Mouse (Mus musculus) cerebellum, postnatal 10 days (tissue): ENCODE results near the gene Uqcc1.
"Not testable (repeated sequence)": the region's sequence is repeated elsewhere in the genome, so short reads cannot be mapped to it uniquely, and the experiment has no call there.

Source experiments
- DNase-seq, 2 experiments: peaks; one replicate each; pipeline ENCODE4 v3.0.0; 2021; ENCODE audit warnings: mixed read lengths in 2 of 2

Gene Uqcc1

DNA sequence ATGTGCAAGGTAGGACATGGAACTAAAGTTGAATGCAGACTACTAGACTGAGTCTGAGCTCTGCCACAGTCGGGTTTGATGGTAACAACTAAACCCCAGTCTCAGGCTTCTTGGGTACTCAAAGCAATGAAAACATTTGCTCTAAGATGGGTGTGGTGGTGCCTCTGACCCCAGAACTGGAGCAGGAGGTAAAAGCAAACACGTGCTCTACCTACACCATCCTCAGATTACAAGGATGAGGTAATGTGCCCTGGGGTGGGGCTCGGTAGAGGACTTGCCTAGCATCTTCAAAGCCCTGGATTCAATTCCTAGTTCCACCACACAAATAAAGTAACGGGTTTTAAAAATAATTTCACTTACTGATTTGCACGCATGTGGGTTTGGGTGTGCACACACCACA, 77.6 kb downstream of the Uqcc1 start:
- no peak for DNase-seq

DNA sequence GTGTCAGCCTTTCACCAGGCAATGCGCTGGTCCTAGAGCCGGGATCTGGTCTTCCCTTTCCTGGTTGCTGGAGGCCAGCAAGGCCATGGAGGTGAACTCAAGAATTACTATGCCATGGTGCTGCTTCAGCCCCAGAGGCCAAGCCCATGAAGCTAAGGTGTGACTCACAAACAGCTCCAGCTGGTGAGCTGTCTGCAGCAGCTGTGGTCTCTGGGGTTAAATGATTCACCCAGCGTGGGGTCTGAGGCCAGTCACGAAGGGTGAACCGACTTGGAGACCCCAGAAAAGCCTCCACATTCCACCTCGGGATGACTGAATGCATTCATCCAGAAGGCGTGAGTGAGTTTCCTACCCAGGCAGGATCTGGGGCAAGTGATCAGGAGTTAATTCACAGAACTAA, 80.0 kb downstream of the Uqcc1 start:
- no peak for DNase-seq

GRCm38 (mm10) chr2:155849464-155849863, 80.6 kb downstream of the Uqcc1 start:
- DNase-seq, result no peak

DNA sequence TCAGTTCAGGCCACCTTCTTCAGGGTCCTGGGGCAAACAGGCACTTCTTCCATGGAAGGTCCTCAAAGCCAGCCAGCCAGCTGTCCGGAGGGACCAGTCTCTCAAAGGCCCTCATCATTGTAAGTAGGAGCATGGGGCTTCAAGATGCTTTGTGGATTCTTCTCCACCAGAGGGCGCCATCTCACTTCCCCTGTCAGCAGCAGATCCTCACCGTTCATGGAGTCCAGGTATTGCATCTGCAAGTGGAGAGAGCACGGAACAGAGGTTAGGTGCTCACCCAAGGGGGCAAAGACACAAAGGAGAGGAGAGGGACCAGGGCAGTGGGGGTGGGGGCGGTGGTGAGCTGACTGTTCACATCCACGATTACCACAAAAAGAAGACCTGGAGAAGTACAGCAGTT, 81.8 kb downstream of the Uqcc1 start:
- DNase-seq, result peak; percentile 89 to 93

DNA sequence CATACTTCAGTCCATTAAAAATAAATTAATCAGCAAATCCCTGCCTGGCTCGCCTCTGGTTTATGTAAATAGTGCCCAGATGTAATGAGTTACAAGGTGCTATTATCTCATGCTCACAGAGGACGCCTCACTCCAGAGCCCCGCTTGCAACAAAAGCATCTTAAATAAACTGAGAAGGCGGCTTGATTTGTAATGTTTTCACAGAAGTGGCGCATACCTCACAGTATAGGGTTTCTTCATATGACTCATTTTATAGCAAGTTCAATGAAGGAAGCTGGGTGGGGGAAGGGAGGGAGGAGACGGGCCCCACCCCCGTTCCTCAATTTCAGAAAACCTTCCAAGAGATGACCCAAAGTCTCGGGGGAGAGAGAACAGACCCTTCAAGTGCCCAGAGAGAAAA, 83.2 kb downstream of the Uqcc1 start:
- no peak for DNase-seq

DNA sequence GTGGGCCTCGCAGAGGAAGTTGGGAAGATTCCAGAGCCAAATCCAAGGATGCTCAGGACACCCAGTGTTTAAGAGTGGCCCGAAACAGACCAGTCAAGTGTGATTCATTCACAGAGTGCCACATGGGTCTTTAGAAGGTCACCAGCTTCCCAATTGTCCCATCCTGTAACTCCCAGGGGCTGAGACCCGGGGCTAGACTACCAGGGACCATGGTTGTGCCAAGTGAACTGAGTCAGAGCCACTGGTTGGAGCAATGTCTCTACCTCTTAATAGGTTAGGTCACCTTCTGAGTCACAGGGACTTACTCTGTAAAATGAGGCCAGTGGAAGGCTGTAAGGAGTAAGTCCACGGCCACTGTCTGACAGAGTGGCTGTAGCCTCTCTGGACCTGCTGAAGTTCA, 91.1 kb downstream of the Uqcc1 start:
- no peak for DNase-seq

GRCm38 (mm10) chr2:155837961-155838360, 92.1 kb downstream of the Uqcc1 start:
- no peak for DNase-seq

- DNase-seq, result no peak
Measured at GRCm38 (mm10) chr2:155834732-155835131, 95.4 kb downstream of the Uqcc1 start, which contains the start of gene Fam83c. Gene Fam83c, minus strand, starts transcription at chr2:155834854.

- not testable (repeated sequence) for DNase-seq
Measured at GRCm38 (mm10) chr2:155832087-155832486, 98.0 kb downstream of the Uqcc1 start.

GRCm38 (mm10) chr2:155831302-155831701, 98.8 kb downstream of the Uqcc1 start:
- DNase-seq, result peak in 1 of 2 experiments; percentile 41

- DNase-seq, result no peak
Measured at GRCm38 (mm10) chr2:155830841-155831240, 99.3 kb downstream of the Uqcc1 start.

- DNase-seq, result peak; percentile 91 to 93
Measured at GRCm38 (mm10) chr2:155826630-155827424, 103.3 kb downstream of the Uqcc1 start, which contains the start of gene Eif6. Gene Eif6, minus strand, starts transcription at chr2:155826925.

DNA sequence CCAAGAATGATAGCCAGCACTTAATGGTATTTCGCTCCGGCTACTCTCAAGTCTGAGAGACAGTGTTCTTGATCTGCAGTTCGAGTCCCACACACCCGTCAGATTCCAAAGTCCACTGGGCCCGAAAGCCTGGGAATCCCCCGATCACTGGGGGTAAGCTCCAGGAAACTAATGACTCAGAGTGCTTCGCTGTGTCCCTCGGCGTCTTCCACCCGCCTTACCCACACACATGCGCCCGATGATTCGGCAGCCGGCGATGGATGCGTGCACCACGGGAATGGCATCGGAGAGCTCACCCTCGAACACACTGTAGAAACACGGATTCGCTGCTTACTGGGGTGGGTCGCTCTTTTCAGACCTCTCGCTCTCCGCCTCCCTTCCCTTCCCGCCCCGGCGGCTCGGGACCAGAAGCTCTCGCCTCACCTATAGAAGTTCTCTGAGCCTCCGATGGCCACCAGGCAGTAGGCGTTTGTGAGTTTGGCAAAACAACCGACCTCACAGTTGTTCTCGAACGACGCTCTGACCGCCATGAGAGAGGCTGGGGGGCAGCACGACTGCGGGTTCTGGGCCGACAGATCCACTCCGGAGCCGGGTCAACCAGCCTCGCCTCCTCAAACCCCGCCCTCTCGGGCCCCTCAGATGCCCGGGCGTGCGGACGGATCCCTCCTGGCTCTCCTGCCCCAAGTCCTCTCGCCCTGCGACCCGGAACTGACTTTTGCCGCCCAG, 104.0 kb downstream of the Uqcc1 start:
- DNase-seq, result no peak

DNA sequence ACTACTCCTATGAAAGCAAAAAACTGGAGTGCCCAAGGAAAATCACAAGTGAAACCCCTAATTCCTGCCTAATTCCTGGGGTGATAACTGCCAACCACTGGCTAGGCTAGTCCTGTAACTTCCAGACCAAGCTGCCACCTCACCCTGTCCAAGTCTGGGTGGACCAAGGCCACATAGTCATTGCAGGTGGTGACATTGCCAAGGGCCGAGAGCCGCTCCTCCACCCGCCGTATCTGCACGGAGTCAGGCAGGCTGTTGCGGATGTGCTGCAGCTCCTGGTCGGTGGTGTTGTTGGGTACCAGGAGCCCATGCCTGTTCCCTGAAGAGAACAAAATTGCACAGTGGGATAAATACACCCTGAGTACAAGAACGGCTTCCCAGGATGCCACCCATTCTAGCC, 106.4 kb downstream of the Uqcc1 start:
- no peak for DNase-seq

DNA sequence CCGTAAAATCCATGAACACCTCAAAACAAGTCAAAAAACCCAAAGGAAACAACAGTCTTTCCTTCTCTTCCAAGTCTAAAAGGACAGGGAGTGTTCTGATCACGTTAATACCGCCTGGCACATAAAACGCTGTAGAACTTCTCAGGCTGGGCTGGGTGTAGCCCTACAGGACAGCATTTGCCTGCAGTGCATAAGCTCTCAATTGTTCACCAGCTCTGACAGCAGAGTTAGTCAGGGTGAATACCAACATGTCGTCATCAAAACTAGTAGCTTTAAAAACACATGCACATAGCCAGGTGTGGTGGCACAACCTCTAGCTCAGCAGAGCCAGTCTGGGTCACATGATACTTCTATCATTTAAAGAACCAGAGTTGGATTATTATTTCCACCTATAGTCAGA, 109.3 kb downstream of the Uqcc1 start:
- peak in 1 of 2 experiments; percentile 11 for DNase-seq

- peak; percentile 64 to 68 for DNase-seq
Measured at GRCm38 (mm10) chr2:155819449-155820251, 110.5 kb downstream of the Uqcc1 start.

- DNase-seq, result no peak
Measured at GRCm38 (mm10) chr2:155819392-155819448, 110.9 kb downstream of the Uqcc1 start, which contains the start of gene BC029722. Gene BC029722, minus strand, starts transcription at chr2:155819426.

DNA sequence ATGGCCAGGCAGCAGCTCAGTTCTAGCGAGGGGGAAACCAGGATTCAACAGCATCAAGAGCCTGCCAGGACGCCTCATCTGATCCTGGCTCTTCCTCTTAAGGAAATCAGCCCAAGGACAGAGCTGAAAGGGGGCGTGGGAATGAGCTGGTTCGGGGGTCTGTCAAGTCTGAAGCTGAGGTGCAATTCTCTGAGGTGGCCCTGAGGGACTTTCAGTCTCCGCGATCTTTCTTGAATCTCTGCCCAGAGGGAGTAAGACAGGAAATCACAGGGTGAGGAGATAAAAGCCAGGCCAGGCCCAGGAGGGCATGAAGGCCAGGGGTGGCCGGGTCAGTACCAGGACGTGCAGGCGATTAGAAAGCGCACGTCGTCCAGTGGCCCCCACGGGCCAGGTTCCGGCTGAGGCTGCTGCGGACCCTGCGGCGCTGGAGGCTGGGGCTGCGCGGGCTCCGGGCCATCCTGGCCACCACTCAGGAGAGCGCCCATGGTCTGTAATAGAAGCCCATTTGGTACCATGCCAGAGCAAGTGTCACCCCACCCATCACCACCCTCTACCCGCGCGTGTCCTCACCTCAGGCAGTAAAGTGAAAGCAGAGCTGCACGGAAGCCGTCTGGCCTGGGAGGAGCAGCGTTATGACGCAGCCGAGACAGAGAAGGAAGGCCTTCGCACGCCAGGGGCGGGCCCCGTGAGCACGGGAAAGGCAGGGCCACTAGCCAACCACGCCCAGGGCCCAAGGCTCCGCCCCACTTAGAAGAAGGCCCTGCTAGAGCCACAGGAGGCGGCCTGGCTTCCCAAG, 111.3 kb downstream of the Uqcc1 start:
- DNase-seq, result peak; percentile 91 to 95

GRCm38 (mm10) chr2:155817301-155818245, 112.5 kb downstream of the Uqcc1 start:
- peak; percentile 53 to 64 for DNase-seq

DNA sequence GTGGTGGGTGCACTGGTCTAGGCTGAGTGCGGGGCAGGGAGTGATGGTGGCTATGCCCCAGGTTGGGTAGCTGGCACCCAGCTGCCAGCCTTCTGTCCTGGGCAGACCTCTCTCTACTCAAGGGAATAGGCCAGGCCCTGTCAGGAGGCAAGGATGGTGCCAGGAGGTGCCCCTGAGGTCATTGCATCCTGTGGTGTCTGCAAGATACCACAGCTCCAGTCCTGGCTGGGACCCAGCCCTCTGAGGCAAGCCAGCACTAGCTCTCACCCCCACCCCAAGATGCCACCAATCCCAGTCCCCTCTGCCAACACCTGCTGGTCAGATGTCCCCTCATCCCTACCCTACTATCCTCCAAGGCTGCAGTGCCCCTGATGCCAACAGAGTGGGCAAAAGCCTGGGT, 113.9 kb downstream of the Uqcc1 start:
- DNase-seq, result peak; percentile 77 to 81

- peak; percentile 32 to 44 for DNase-seq
Measured at GRCm38 (mm10) chr2:155814829-155815228, 115.3 kb downstream of the Uqcc1 start.

DNA sequence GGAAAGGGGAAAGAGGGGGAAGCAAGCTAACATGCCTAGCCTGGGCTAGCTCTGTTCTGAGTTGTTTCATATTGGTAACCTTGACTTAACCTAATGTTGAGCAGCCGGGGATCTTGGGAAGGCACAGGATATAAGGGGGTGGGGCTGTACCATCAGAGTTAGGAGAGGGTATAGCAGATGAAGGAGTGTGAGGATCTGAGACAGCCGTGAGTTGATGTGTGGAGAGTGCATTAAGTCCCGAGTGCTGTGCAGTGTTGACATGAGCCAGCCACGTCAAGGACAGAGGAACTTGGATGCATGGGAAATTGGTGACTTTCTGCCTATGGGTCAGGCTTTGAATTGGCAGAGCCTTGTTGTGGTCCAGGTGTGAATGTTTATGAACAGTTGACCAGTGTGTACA, 117.5 kb downstream of the Uqcc1 start:
- no peak for DNase-seq
